Mouse (Mus musculus): Measurements from ENCODE around the gene Myl6. TPM values are rescaled to one million over a fixed set of nuclear protein-coding genes. Genes with fewer than 3 reads are reported as not detected.

Gene Myl6
- total RNA-seq (2017), result 1,334 and 1,420 TPM in 2 replicates

DNA sequence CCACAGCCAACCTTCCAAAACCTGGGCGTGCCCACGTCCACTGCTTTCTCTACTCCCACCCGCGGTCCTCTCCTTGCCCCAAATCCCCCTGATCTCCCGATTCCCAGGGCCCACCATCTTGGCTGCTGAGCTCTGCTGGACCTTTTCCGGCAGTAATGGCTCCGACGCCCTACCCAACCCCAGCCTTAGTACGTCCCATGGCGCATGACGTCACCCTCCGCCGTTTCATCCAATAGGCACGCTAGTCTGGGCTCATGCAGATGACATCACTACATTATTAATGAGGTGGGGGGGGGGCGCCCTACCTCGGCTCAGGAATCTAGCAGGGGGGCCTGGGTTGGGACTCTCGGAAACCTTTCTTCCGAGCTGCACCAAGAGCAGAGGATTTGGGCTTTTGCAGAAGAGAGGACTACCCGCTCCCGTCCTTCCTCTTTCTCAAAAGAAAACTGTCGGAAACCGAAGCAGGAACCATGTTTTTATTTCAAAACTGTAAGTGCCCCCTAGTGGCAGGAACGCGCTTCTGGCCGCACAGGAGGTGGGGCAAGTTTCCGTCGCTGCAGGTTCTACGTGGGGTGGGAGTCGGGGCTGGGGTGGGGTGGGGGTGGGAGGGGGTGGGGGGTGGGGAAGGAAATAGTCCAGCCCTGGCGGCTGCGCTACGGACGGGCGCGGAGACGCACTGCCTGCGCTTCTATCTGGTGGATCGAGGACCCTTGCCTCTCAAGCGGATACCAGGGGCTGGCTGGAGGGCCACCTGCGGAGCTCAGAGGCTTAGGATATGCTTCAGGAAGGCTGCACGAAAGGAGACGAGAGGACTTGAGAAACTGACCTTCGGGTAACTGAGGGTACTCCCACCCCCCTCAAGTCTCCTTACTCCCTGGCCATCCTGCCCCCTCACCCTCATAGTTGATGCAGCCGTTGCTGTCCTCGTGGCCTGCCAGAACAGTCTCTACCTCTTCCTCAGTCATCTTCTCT lies at the start of gene Myl6:
Myl6 (minus strand) TSS at position 451 of the 972 bp plus-strand sequence.
- ATAC-seq (ENCODE audit: extremely low read depth, insufficient number of reproducible peaks, low FRiP score, poor library complexity, severe bottlenecking), result peak; percentile 78

DNA sequence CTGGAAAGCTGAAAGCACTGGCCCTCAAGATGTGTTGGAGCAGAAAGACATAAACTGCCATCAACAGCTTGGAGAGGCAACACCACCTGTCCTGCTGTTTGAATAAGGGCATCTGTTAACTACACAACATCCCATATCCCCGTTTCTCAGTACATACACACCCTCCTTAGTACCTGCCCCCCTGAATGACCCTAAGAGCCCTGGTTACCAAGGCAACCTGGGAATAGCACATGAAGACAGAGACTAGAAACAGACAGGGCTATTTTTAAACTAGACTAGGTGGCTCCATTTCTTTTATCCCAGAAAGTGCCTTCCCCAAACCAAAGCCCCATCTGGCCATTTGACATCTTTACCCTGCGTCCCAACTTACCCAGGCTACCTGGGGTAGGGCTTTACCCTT lies 49.2 kb upstream of the Myl6 start:
- no peak for ATAC-seq (ENCODE audit: extremely low read depth, insufficient number of reproducible peaks, low FRiP score, poor library complexity, severe bottlenecking)

DNA sequence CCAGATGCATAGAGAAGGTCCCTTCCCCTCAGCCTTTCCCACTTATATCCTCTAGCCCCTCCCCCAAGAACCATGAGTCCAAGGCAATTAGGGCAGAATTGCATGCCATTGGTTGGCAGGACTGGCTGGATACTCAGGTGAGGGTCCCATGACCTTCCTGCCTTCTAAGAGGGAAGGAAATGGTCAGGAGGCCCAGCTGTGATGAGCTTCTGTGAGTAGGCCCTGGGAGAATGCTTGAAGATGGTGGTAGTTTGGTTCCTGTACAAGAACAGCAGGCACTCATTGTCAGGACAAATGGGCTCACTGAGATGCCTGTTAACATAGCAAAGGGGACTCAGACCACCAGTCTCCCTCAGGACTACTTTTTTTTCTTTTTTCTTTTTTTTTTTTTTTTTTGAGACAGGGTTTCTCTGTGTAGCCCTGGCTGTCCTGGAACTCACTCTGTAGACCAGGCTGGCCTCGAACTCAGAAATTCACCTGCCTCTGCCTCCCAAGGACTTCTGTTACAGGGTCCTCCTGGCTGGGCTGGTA lies 44.5 kb upstream of the Myl6 start:
- ATAC-seq (ENCODE audit: extremely low read depth, insufficient number of reproducible peaks, low FRiP score, poor library complexity, severe bottlenecking), result no peak

DNA sequence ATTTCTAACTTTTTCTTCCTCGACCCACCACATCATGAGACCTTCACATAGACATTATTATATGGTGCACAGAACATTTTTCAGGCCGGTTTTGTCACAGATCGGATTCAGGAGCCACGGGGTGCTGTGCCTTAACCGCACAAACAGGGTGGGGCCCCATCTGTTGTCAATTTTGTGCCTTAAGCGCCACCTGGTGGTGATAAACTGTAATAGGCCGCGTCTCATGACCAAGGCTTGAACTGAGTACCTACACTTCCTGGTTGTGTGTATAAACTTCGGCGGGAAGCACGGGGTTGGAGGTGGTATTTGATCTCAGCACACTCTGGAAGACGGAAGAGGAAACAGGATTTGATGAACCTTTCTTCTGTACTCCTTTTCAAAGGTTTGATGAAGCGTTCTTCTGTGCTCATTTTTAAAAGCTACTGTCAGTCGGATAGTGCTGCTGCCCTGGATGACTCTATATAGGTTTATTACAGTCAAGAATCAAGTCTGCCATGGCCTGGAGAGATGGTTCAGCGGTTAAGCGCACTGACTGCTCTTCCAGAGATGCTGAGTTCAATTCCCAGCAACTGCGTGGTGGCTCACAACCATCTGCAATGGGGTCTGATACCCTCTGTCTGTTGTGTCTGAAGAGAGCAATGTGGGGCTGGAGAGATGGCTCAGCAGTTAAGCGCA lies 42.5 kb upstream of the Myl6 start:
- ATAC-seq (ENCODE audit: extremely low read depth, insufficient number of reproducible peaks, low FRiP score, poor library complexity, severe bottlenecking), result peak; percentile 99

DNA sequence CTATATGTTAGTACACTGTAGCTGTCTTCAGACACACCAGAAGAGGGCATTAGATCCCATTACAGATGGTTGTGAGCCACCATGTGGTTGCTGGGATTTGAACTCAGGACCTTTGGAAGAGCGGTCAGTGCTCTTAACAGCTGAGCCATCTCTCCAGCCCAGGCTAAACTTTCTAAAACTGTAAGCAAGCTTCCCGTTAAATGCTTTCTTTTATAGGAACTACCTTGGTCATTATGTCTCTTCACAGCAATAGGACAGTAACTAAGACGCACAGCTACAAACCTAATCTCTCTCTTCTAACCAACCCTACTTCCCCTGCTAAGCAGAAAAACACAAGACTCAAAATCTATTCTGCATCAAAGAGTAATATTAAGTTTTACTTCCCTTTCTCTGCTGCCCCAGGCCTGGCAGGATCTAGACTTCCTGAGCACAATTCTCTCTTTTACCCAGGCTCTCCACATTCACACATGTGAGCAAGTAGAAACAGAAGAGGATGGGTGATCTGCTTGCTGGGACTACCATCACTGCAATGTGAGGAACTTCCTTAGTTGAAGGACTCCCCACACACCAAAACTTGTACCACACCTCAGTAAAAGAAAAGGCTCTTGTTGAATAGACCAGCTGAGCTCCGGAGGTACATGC lies 41.8 kb upstream of the Myl6 start:
- ATAC-seq (ENCODE audit: extremely low read depth, insufficient number of reproducible peaks, low FRiP score, poor library complexity, severe bottlenecking), result peak; percentile 51

DNA sequence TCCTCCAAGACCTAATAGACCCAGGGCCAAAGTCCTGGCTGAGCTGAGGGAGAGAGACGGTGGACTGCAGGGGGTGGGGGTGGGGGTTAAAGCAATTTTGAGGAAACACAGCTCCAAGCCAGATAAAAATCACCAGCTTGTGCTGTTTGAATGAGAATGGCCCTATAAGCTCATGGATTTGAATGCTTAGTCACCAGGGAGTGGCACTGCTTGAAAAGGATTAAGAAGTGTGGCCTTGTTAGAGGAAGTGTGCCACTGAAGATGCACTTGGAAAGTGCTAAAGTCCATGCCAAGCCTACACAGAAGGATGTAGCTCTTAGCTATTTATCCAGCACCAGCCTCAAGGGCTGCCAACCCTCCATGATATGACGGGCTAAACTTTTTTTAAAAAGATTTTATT lies 41.3 kb upstream of the Myl6 start:
- no peak for ATAC-seq (ENCODE audit: extremely low read depth, insufficient number of reproducible peaks, low FRiP score, poor library complexity, severe bottlenecking)

DNA sequence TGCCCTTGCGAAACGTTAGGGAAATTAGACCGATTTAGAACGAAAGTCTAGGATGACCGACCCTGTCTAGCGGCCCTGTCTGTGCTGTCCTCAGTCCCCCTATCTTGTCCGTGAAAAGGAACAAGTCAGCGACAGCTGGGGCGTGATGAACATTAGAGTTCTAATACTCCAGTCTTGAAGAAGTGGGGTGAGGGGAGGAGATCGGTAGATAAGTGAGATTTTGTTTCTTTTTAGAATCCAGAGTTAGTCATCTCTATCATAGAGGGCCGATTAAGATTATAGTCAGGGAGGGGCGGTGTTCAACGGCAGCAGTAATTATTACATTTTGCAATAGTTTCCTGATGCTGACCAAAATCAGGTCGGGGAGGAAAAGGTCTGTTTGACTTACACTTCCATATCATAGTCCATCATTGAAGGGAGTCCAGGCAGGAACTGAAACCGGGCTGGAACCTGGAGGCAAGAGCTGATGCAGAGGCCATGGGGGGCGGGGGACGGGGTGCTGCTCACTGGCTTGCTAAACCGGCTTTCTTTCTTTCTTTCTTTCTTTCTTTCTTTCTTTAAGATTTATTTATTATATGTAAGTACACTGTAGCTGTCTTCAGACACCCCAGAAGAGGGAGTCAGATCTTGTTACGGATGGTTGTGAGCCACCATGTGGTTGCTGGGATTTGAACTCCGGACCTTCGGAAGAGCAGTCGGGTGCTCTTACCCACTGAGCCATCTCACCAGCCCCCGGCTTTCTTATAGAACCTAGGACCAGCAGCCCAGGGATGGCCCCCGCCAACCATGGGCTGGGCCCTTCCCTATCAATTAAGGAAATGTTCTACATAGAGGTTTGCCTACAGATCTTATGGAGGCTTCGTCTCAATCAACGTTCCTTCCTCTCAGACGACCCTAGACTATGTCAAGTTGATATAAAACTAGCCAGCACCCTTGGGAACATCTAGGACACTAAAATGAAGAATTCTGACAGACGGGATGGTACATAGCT lies 32.7 kb upstream of the Myl6 start:
- ATAC-seq (ENCODE audit: extremely low read depth, insufficient number of reproducible peaks, low FRiP score, poor library complexity, severe bottlenecking), result no peak

DNA sequence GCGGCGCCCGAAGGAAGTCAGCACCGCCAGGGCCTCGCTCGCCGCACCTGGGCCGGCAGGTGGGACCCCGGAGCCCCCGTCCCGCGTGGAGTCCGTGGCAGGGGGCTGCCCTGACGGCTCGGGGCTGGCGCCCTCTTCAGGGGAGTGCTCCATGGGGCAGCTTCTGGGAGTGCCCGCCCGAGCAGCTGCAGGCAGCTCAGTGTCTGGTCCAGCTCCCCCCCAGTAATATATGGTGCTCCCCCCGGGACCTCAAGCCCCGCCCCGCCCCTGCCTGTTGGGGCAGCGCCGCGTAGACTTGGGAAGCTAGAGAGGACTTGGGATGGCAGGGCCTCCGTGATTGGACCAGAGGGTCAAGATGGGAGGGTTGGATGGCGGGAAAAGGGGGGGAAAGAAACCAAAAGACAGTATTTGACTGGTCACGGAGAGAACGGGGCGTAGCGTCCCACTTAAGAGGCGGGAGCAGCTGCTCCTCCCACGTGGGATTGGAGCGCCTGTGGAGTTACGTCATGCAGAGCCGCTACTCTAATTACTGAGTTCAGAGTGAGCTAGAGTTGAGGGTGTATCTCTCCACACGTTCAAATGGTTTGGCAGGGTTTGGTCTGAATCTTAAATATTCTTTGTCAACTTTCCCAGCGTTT lies 31.8 kb upstream of the Myl6 start, which contains the start of gene Esyt1:
Esyt1 (minus strand) TSS at position 201 of the 638 bp plus-strand sequence.
- ATAC-seq (ENCODE audit: extremely low read depth, insufficient number of reproducible peaks, low FRiP score, poor library complexity, severe bottlenecking), result peak; percentile 88

DNA sequence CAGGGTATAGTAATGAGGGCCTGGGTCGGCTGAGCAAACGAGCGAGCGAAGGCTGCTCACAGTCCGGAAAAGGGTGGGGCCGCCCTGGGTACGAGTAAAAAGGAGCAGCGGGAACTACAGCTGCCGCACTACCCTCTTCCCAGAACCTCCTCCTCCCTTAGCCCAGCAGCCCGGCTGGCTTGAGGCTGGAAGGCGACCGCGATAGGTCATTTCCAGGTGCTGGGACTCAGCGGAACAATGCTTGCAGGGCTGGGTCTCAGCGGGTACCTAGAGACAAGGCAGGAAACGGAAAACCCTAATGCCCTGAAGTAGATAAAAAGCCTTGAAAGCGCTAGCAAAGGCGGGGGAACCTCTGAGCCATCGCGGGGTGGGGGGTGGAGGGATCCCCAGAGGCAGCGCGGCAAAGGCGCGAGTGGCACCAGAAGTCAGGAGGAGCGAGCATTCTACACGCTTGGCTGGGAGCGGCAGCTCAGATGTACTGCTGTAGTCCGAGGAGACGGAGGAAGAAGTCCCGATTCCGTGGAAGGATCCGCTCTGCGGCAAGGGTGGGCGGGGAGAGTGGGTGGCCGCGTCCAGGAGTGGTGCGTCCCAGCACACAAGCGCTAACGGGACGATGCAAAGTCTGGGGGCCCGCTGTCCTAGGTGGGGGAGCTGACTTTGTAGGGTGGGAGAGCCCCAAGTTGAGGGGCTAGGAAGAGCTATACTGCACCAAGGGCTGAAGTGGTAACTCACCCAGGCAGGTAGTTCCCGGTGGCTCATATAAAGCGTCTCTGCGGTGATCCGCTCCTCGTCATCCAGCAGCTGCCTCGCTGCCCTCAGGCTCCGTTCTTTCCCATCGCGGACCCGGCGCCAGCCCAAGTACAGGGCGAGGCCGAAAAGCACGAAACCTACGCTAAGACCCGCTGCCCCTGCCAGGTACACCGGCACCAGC lies 31.1 kb upstream of the Myl6 start:
- ATAC-seq (ENCODE audit: extremely low read depth, insufficient number of reproducible peaks, low FRiP score, poor library complexity, severe bottlenecking), result peak; percentile 24

DNA sequence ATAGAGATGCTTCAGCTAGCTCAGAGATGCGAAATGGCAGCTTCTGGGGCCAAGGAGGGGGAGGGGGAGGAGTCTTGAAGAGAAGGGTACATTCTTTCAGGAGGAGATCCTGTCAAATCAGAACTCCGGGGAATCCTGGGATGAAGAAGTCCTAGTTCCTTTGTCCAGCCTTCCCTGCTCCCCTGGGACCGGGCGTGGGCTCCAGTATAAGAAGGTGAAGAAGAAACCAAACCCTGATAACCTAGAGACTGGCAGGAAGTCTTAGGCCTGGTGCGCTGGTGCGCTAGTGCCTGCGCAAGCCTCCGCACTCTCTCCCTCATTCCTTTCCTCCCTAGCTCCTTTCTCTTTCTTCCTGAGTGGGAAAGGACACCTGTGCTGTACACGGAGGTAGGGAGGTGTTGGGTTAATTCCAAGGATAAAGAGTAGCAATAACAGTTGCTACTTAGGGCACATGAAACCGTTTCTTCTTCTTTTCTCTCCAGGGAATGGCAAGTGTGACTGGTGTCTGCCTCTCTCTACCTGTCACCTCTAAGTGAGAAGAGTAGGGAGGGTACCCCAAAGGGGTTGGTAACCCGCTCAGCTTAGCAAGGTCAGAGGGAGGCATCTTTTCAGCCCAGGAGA lies 30.3 kb upstream of the Myl6 start:
- no peak for ATAC-seq (ENCODE audit: extremely low read depth, insufficient number of reproducible peaks, low FRiP score, poor library complexity, severe bottlenecking)

DNA sequence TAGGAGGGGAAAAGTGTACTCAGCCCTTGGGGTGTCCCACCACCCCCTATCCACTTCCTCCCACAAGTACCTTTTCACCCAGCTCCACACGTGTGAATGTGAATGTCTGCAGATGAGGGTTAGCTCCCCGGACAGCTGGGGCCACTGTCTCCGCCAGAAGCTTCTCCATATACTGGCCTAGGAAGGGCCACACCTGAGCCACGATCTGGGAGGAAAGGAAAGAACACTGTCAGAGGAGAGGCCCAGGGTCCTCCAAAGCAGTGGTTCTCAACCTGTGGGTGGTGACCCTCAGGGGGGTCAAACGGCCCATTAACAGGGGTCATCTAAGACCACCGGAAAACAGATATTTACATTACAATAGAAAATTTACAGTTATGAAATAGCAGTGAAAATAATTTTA lies 28.4 kb upstream of the Myl6 start:
- no peak for ATAC-seq (ENCODE audit: extremely low read depth, insufficient number of reproducible peaks, low FRiP score, poor library complexity, severe bottlenecking)

DNA sequence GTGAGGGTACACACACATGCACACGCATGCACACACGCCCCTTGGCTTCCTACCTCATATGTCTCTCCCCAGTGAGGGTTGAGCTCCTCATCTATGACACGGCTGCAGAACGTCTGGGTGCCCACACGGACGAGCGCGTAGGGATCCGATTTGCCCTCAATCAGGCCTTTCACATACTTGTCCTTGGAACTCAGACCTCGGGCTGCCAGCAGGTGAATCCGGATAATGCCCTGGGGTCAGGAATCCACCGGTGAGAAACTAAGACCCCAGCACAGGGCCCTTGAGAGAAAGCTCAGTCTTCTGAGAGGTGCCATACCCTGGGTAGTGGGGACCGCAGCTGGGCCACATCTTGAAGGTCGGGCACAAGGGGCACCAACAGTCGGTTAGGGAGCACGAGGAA lies 26.6 kb upstream of the Myl6 start:
- no peak for ATAC-seq (ENCODE audit: extremely low read depth, insufficient number of reproducible peaks, low FRiP score, poor library complexity, severe bottlenecking)

DNA sequence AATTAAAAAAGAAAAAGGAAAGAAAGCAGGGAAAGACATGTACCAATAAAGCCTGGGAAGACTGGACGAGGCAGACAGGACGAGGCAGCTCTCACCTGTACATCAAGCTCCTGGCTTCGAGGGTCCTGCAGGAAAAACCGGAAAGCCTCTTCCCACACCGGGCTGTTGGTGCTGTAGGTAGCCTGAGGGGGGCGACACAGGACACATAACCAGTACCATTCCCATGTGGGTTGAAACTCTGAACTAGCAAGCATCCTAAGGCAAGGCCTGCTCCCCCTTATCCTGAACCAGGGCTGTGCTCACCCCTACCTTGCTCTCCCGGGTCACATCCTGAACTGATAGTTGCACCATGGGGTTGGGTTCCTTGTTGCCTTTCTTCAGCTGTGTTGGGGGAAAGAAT lies 24.9 kb upstream of the Myl6 start:
- peak; percentile 51; the same call in 1 of the 2 replicates for ATAC-seq (ENCODE audit: extremely low read depth, insufficient number of reproducible peaks, low FRiP score, poor library complexity, severe bottlenecking)

DNA sequence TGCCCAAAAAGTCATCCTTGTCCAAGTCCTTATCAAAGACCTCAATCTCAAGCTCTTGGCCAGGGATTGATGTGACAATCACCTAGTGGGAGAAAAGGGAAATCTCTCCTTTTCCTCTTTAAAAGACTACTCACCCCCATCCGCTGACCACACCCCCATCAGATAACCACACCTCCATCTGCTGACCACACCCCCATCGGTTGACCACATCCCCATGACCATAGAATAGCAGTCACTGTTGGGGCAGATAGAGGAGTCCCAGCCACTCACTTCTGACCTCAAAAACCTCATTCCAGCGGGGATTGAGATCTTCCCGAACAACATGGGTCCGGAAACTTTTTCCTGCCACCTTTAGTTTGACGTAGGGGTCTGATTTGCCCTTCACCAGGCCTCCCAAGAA lies 22.7 kb upstream of the Myl6 start:
- no peak for ATAC-seq (ENCODE audit: extremely low read depth, insufficient number of reproducible peaks, low FRiP score, poor library complexity, severe bottlenecking)

DNA sequence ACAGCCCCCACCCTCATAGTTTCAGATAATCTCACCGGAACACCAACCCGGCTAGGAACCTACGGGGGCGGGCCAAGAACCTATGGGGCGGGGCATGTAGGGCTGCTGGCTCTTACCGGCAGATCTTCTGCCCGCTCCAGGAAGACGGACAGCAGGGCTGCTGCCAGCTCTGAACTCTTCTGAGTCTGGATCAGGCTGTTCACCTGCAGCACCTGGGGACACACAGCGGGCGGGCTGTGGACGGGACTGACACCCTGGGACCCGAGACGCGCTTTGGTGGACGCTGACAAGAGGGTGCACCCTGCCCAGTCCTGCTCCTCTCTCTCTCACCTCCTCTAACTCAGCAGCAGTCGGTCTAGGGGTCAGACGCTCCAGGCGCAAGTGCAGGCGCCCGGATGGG lies 22.1 kb upstream of the Myl6 start:
- ATAC-seq (ENCODE audit: extremely low read depth, insufficient number of reproducible peaks, low FRiP score, poor library complexity, severe bottlenecking), result no peak

DNA sequence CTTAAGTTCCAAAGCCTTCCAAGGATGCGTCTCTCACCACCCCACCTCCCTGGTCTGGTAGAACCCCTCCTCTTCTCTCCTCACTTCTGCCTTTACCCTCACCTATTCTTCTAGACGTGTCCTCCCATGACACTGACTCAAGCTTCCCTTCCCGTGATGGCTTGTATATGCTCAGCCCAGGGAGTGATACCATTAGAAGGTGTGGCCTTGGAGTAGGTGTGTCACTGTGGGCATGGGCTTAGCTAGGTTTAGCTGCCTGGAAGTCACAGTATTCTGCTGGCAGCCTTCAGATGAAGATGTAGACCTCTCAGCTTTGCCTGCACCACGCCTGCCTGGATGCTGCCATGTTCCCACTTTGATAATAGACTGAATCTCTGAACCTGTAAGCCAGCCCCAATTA lies 21.1 kb upstream of the Myl6 start:
- ATAC-seq (ENCODE audit: extremely low read depth, insufficient number of reproducible peaks, low FRiP score, poor library complexity, severe bottlenecking), result no peak

Measured in neutrophil, adult 5-6 weeks (primary cell).